ENCODE assay signal across 8 mouse cellular contexts in genomic region chr11:101640857-101641709, GRCm38 (mm10). TPM values are rescaled to one million over a fixed set of nuclear protein-coding genes. Genes with fewer than 3 reads are reported as not detected.
A peak's percentile ranks its signal among the peaks of the same experiment; 100 is the strongest.
DNase-seq lines count a peak whose midpoint lies in the region; ATAC-seq and TF ChIP-seq lines count a peak whose summit lies in the region.
"Not testable (repeated sequence)": the region's sequence is repeated elsewhere in the genome, so short reads cannot be mapped to it uniquely, and the experiment has no call there.

No protein-coding gene starts in this region.

- H3K27ac ChIP-seq in ES-Bruce4 (ENCODE audit: insufficient read depth, low read length), result peak overlapping the region; percentile 52; the same call in 1 of the 2 replicates
- H3K27ac ChIP-seq in cerebellum, adult 2 months (ENCODE audit: insufficient read depth, low read length), result peak overlapping the region; percentile 94
- H3K27ac ChIP-seq in forebrain, postnatal 0 days (ENCODE audit: low read depth, low read length), result peak overlapping the region; percentile 82
- peak overlapping the region; percentile 97 for H3K27ac ChIP-seq in layer of hippocampus, adult 2 months
- H3K27ac ChIP-seq in neural tube, embryonic 15.5 days (replicated peaks), result peak overlapping the region; percentile 88

- not testable (repeated sequence) for H3K36me3 ChIP-seq in ES-Bruce4 (ENCODE audit: control insufficient read depth, insufficient read depth, low read length, poor library complexity, severe bottlenecking); forebrain, postnatal 0 days (ENCODE audit: insufficient read depth); neural tube, embryonic 15.5 days

- H3K9ac ChIP-seq in ES-Bruce4 (ENCODE audit: low read depth, poor library complexity, severe bottlenecking), result peak overlapping the region; percentile 82
- H3K9ac ChIP-seq in forebrain, postnatal 0 days, result peak overlapping the region; percentile 63
- H3K9ac ChIP-seq in neural tube, embryonic 15.5 days (replicated peaks), result peak overlapping the region; percentile 34; the same call in 1 of the 2 replicates

- not testable (repeated sequence) for TF ChIP-seq CTCF in ES-Bruce4 (IDR thresholded peaks at IDR 0.05; ENCODE audit: low read depth, low read length); cerebellum, adult 2 months (IDR thresholded peaks at IDR 0.05; ENCODE audit: borderline replicate concordance, insufficient read depth, low read depth, low read length); forebrain, postnatal 0 days (IDR thresholded peaks at IDR 0.05; ENCODE audit: low read depth); layer of hippocampus, adult 2 months (conservative IDR thresholded peaks at IDR 0.05); lung, adult 2 months (IDR thresholded peaks at IDR 0.05; ENCODE audit: insufficient read depth, low read length)

- H3K4me2 ChIP-seq in forebrain, postnatal 0 days (ENCODE audit: low read depth), result peak overlapping the region; percentile 48
- peak overlapping the region; percentile 55 for H3K4me2 ChIP-seq in neural tube, embryonic 15.5 days

- peak; percentile 65 for ATAC-seq in forebrain, postnatal 0 days
- peak; percentile 88 for ATAC-seq in neural tube, embryonic 15.5 days (ENCODE audit: low FRiP score)

- H3K4me3 ChIP-seq in ES-Bruce4 (ENCODE audit: low read depth, low read length), result peak overlapping the region; percentile 75
- H3K4me3 ChIP-seq in cerebellum, adult 2 months (replicated peaks; ENCODE audit: insufficient read depth, low read depth, low read length), result peak overlapping the region; percentile 56
- H3K4me3 ChIP-seq in forebrain, postnatal 0 days (ENCODE audit: low read depth, low read length), result peak overlapping the region; percentile 24
- peak overlapping the region; percentile 43 for H3K4me3 ChIP-seq in layer of hippocampus, adult 2 months
- peak overlapping the region; percentile 21 for H3K4me3 ChIP-seq in lung, adult 2 months (replicated peaks; ENCODE audit: extremely low read depth, low read depth, low read length)
- peak overlapping the region; percentile 39 for H3K4me3 ChIP-seq in neural tube, embryonic 15.5 days (replicated peaks)

- not testable (repeated sequence) for H3K4me1 ChIP-seq in ES-Bruce4 (ENCODE audit: control insufficient read depth, insufficient read depth, low read length); cerebellum, adult 2 months (ENCODE audit: control insufficient read depth, insufficient read depth, low read length); forebrain, postnatal 0 days (ENCODE audit: insufficient read depth); lung, adult 2 months (ENCODE audit: control insufficient read depth, insufficient read depth, low read length)
- H3K4me1 ChIP-seq in neural tube, embryonic 15.5 days, result peaks cover 10% of the 10 kb centered on the region

- not testable (repeated sequence) for TF ChIP-seq EP300 in ES-Bruce4 (IDR thresholded peaks at IDR 0.05; ENCODE audit: insufficient read depth, low read depth, low read length)

- 4% methylated on average over 52 of the region's 53 CpGs for WGBS in cerebellum, adult 2 months
- WGBS in forebrain, postnatal 0 days, result 5% methylated on average over 49 of the region's 53 CpGs
- whole genome bisulfite sequencing in lung, adult 2 months, result 5% methylated on average over 53 of the region's 53 CpGs
- 3% methylated on average over 53 of the region's 53 CpGs for WGBS in neural tube, embryonic 15.5 days

- not testable (repeated sequence) for H3K27me3 ChIP-seq in ES-Bruce4 (ENCODE audit: control insufficient read depth, insufficient read depth, low read length, poor library complexity, severe bottlenecking); cerebellum, adult 2 months (ENCODE audit: control insufficient read depth, insufficient read depth, low read length); forebrain, postnatal 0 days (ENCODE audit: insufficient read depth, low read length); neural tube, embryonic 15.5 days (replicated peaks)

- intact Hi-C loops in heart, postnatal 36 days (cut with DNase I), result not testable (repeated sequence)

- peak; percentile 86 to 88 for DNase-seq in cerebellum, adult 2 months
- peak; percentile 90 for DNase-seq in forebrain, postnatal 0 days
- DNase-seq in heart, postnatal 36 days, result peak; percentile 74 to 84
- peak; percentile 73 to 82 for DNase-seq in layer of hippocampus, adult 2 months (ENCODE audit: low spot score in 2 of 2)
- peak; percentile 76 for DNase-seq in lung, adult 2 months
- peak; percentile 88 for DNase-seq in testis, postnatal 10 days (ENCODE audit: low spot score)

- not testable (repeated sequence) for H3K9me3 ChIP-seq in ES-Bruce4 (replicated peaks; ENCODE audit: control insufficient read depth, insufficient read depth, low read length, poor library complexity, severe bottlenecking); forebrain, postnatal 0 days (ENCODE audit: low read length); neural tube, embryonic 15.5 days (replicated peaks)

- not testable (repeated sequence) for TF ChIP-seq POLR2A in ES-Bruce4 (IDR thresholded peaks at IDR 0.05; ENCODE audit: insufficient read depth, low read length)
- TF ChIP-seq POLR2A in cerebellum, adult 2 months (IDR thresholded peaks at IDR 0.05; ENCODE audit: borderline replicate concordance, insufficient read depth, low read length), result peak; percentile 59
- TF ChIP-seq POLR2A in lung, adult 2 months (IDR thresholded peaks at IDR 0.05; ENCODE audit: borderline replicate concordance, extremely low read depth, low read depth, low read length), result peak; percentile 49; the same call in 1 of the 2 replicates

RNA-seq across cellular contexts. Expression of gene Rdm1, which starts 14.1 kb away (rescaled TPM):
- polyA plus RNA-seq in ES-Bruce4 (2011; ENCODE audit: insufficient read depth, insufficient read length, low read depth, missing spikeins), result 57.4 and 64.0 TPM in 2 replicates
- 13.7 and 13.9 TPM in 2 replicates for polyA plus RNA-seq in cerebellum, adult 2 months (2012; rRNA removed)
- 4.4 and 5.2 TPM in 2 replicates for total RNA-seq in forebrain, postnatal 0 days (2014; rRNA removed)
- polyA plus RNA-seq in forebrain, postnatal 0 days (2015; fragmentation: Nextera tagmentation; extraction: Ambion mirVana), result 8.6 and 9.0 TPM in 2 replicates
- total RNA-seq in heart, postnatal 36 days (2021), result 10 to 100 TPM; 41.6 to 47.3 TPM
- total RNA-seq in layer of hippocampus, adult 2 months (2021), result 1 to 10 TPM; 8.4 to 10.0 TPM
- polyA plus RNA-seq in lung, adult 2 months (2012; rRNA removed), result 21.8 and 26.9 TPM in 2 replicates
- polyA plus RNA-seq in neural tube, embryonic 15.5 days (2015; fragmentation: Nextera tagmentation; extraction: Ambion mirVana), result 14.1 and 19.8 TPM in 2 replicates

RNA-seq across cellular contexts. Expression of gene Arl4d, which starts 24.3 kb away (rescaled TPM):
- polyA plus RNA-seq in ES-Bruce4 (2011; ENCODE audit: insufficient read depth, insufficient read length, low read depth, missing spikeins), result 5.1 and 5.3 TPM in 2 replicates
- 14.5 and 16.6 TPM in 2 replicates for polyA plus RNA-seq in cerebellum, adult 2 months (2012; rRNA removed)
- 22.5 and 28.3 TPM in 2 replicates for total RNA-seq in forebrain, postnatal 0 days (2014; rRNA removed)
- 13.4 and 15.7 TPM in 2 replicates for polyA plus RNA-seq in forebrain, postnatal 0 days (2015; fragmentation: Nextera tagmentation; extraction: Ambion mirVana)
- total RNA-seq in heart, postnatal 36 days (2021), result 10 to 100 TPM; 23.4 to 23.5 TPM
- 10 to 100 TPM; 10.6 to 16.0 TPM for total RNA-seq in layer of hippocampus, adult 2 months (2021)
- polyA plus RNA-seq in lung, adult 2 months (2012; rRNA removed), result 40.1 and 67.8 TPM in 2 replicates
- polyA plus RNA-seq in neural tube, embryonic 15.5 days (2015; fragmentation: Nextera tagmentation; extraction: Ambion mirVana), result 8.1 and 9.1 TPM in 2 replicates

RNA-seq across cellular contexts. Expression of gene Gm11634, which starts 42.0 kb away (rescaled TPM):
- polyA plus RNA-seq in ES-Bruce4 (2011; ENCODE audit: insufficient read depth, insufficient read length, low read depth, missing spikeins), result not detected in 2 replicates
- not detected in 2 replicates for polyA plus RNA-seq in cerebellum, adult 2 months (2012; rRNA removed)
- total RNA-seq in forebrain, postnatal 0 days (2014; rRNA removed), result not detected in 2 replicates
- polyA plus RNA-seq in forebrain, postnatal 0 days (2015; fragmentation: Nextera tagmentation; extraction: Ambion mirVana), result not detected in 2 replicates
- total RNA-seq in heart, postnatal 36 days (2021), result not detected
- total RNA-seq in layer of hippocampus, adult 2 months (2021), result not detected
- not detected in 2 replicates for polyA plus RNA-seq in lung, adult 2 months (2012; rRNA removed)
- not detected in 2 replicates for polyA plus RNA-seq in neural tube, embryonic 15.5 days (2015; fragmentation: Nextera tagmentation; extraction: Ambion mirVana)

RNA-seq across cellular contexts. Expression of gene Tmem106a, which starts 59.0 kb away (rescaled TPM):
- polyA plus RNA-seq in ES-Bruce4 (2011; ENCODE audit: insufficient read depth, insufficient read length, low read depth, missing spikeins), result 5.8 and 9.2 TPM in 2 replicates
- 1.6 and 2.0 TPM in 2 replicates for polyA plus RNA-seq in cerebellum, adult 2 months (2012; rRNA removed)
- total RNA-seq in forebrain, postnatal 0 days (2014; rRNA removed), result 0.77 and 3.5 TPM in 2 replicates
- polyA plus RNA-seq in forebrain, postnatal 0 days (2015; fragmentation: Nextera tagmentation; extraction: Ambion mirVana), result 2.5 and 3.4 TPM in 2 replicates
- total RNA-seq in heart, postnatal 36 days (2021), result 1 to 10 TPM; 3.6 to 4.7 TPM
- total RNA-seq in layer of hippocampus, adult 2 months (2021), result 1 to 10 TPM; 2.4 to 4.2 TPM
- 32.1 and 41.1 TPM in 2 replicates for polyA plus RNA-seq in lung, adult 2 months (2012; rRNA removed)
- 4.4 and 5.9 TPM in 2 replicates for polyA plus RNA-seq in neural tube, embryonic 15.5 days (2015; fragmentation: Nextera tagmentation; extraction: Ambion mirVana)

Comparison
In these comparisons a context has a peak if more than half of its experiments do, and no peak if none do; other contexts are left out.
1. Peak in every context shown above with its lines: DNase-seq, ATAC-seq, H3K4me3 ChIP-seq and H3K27ac ChIP-seq.
2. H3K4me3 ChIP-seq: peak in every context shown above with its lines; median percentile 75 in ES-Bruce4; 56 in cerebellum, adult 2 months; 43 in layer of hippocampus, adult 2 months; 39 in neural tube, embryonic 15.5 days; 24 in forebrain, postnatal 0 days; 21 in lung, adult 2 months.